Mouse (Mus musculus) liver, adult 2 months (tissue): ENCODE results near the gene Flt4.

Experiments
- CTCF ChIP-seq: fragments of 200-500 bp; IDR thresholded peaks from 2 replicates; pipeline ENCODE4 v1.5.1; 2011; ENCODE audit warnings: low read depth, low read length, control low read depth
- POLR2A ChIP-seq: fragments of 200-500 bp; IDR thresholded peaks from 2 replicates; pipeline ENCODE4 v1.6.1; 2011; ENCODE audit warnings: low read length, control low read depth; ENCODE audit not compliant: insufficient read depth; ENCODE audit errors: extremely low read depth

- no peak for TF ChIP-seq CTCF
- no peak for TF ChIP-seq POLR2A
Measured at GRCm38 (mm10) chr11:49658065-49658464, 49.0 kb downstream of the Flt4 start.
